Mouse (Mus musculus) right cerebral cortex, postnatal 25 days (tissue): Measurements from ENCODE around the gene Plod1.
A peak's percentile ranks its signal among the peaks of the same experiment; 100 is the strongest.

Experiments
- DNase-seq: peaks from one replicate; pipeline ENCODE4 v3.0.0; 2022

The Plod1 gene

DNA sequence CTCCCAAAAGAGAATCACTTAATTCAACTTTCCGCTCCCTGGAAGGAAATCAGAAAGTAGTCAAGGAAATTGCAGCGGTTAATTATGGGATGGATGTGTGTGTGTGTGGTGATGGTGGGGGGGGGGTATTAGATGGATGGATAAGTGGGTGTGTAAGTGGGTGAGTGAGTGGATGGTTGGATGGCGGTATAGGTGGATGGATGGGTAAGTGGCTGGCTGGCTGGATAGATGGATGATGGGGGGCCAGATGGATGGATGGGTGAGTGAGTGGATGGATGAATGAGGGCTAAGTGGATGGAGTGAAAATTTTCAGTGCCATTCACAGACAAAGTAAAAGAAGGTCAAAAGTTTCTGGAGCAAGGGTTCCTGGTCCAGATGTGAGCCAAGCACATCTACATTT, 454 bp upstream of the Plod1 start:
- DNase-seq, result no peak

DNA sequence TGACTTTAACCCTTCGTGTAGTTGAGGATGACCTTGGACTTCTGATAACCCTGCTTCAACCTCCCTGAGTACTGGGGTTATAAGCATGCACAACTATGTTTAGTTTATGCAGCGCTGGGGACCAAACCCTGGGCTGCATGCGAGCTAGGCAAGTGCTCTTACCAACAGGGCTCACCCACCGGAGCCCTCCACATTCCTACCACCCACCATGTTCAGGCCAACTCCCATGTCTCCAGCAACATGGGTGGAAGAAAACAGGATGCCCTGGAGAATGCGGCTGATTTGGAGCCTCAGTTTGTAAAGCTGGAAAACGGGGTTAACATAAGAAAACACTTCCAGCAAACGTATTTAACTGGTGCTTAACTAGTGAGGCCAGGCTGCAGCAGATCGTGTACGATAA, 663 bp downstream of the Plod1 start:
- no peak for DNase-seq

DNA sequence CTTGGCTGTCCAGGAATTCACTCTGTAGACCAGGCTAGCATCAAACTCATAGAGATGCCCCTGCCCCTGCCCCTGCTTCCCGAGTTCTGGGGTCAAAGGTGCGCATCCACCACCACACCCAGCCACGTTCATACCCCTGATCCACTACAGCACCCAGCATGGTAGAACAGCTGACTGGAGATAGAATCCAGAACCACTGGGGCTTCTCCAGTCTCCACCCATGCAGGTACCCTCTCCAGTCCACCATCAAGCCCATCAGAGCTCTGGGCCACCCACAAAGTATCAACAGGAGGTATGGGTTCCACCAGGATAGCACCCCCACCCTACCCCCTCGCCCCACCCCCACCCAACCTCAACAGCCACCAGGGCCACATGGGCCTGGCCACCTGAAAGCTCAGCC, 2.0 kb downstream of the Plod1 start:
- no peak for DNase-seq

DNA sequence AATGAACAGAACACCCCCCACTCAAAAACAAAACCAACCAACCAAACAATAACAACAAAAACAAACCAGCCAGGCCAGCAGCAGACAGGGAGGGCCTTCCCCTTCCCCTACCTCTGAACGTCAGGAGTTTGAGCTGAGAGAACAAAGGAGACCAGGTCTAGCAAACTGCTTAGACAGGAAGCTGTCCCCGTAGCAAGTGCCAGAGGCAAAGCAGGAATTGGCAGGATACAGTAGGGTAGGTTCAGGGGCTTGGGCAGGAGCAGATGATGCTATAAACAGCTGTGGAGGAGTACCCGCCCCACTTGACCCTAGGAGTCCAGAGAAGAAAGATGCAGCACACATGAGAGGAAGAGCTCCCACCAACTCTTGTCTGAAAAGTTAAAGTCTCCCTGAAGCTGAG, 2.4 kb downstream of the Plod1 start:
- DNase-seq, result no peak

DNA sequence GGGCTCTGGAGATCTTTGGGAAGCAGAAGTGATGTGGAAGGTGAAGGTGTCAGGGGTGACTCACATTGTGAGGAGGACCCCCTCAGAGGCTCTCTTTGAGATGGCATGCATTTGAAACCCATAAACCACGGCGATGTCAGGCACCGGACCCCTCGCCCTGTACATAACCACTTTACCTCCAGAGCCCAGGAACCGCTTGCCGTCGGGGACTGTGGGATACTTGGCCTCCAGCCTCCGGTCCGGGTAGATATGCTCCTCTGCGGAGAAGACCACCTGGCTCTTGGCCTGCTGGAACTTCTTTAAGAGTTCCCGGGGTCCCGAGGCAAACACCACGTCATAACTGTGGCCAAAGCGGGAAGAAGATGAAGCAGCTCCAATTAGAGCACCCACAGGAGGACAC, 5.6 kb downstream of the Plod1 start:
- no peak for DNase-seq

DNA sequence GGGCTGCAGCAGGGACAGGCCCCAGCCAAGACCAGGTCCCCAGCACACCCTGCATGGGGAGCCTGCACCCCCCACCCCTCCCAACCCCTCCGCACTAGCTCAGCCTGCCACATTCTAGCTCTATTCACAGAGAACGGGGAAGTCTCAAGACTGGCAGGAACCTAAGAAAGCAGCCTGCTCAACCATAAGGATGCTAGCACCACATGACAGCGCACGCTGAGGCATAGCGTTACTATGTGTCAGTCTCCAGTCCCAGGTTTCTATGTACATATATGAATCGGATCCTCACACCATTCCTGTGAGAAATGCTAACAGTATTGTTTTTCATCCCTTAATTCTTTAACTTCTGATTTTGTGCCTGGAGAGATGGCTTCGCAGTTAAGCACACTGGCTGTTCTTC, 8.0 kb downstream of the Plod1 start:
- no peak for DNase-seq

DNA sequence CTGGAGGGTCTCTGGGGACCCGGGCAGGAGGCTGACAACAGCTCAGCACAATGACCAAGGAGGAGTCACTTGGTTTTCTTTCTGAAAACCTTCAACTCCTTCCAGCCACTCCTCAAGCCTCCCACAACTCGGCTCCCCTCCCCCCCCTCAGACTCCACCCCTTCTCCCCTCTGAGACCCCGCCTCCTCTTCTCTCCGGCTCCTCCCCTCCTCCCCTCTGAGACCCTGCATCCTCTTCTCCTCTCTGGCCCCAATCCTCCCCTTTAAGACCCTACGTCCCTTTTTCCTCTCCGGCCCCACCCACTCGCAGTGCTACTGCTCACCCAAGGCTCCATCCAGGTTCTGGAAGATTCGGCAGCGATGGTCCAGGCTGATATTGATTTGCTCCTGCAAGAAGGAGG, 8.4 kb downstream of the Plod1 start:
- no peak for DNase-seq

DNA sequence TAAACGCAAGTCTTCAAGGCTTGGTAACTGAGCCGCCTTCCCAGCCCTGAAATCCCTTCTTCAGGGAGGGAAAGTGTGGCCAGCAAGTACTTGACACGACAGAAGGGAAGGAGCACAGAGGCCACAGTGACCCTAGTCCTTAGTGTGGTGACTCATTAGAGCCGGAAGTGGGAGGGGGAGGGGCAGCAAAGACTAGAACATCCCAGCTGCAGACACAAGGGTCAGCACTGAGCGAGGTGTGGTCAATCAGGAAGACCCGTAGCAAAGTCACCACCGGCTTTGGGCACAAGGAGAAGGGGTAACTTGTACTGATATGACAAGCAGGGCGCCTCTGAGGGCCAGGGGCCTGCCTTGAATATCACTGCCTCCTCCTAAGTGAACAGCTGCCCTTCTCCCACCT, 8.9 kb downstream of the Plod1 start:
- DNase-seq, result no peak

DNA sequence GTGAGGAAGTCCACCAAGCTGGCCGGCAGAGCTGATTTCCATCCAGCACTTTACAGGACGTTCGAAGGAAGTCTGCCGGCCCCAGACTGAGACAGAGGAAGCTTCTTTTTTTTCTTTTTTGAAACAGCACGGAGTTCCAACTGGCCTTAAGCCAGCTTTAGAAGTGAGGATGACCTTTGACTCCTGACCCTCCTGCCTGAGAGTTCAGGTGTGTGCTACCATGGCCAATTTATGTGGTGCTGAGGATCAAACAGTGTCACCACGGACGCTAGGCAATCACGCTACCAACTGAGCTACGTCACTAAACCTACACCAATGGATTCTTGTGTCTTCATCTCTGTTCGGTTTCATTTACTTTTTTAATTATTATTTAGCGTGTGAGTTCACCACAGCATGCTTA, 14.2 kb downstream of the Plod1 start:
- no peak for DNase-seq

DNA sequence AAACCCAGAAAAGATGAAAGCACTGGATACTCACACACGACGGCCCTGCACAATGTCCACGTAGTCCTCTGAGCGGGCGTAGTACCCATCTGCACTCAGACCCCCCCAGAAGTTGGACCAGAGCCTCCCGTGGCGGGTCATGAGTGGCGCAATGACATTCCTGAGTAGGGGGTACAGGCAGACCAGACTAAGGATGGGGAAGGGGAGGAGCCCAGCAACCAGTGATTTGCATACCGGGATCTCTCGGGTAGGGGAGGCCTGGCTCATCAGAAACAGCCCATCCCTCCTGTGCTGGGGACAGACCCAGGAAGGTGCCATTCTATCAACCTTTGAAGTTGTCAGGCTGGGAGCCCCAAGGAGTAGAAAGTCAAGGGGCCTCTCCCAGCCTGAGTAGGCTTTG, 15.6 kb downstream of the Plod1 start:
- DNase-seq, result no peak

DNA sequence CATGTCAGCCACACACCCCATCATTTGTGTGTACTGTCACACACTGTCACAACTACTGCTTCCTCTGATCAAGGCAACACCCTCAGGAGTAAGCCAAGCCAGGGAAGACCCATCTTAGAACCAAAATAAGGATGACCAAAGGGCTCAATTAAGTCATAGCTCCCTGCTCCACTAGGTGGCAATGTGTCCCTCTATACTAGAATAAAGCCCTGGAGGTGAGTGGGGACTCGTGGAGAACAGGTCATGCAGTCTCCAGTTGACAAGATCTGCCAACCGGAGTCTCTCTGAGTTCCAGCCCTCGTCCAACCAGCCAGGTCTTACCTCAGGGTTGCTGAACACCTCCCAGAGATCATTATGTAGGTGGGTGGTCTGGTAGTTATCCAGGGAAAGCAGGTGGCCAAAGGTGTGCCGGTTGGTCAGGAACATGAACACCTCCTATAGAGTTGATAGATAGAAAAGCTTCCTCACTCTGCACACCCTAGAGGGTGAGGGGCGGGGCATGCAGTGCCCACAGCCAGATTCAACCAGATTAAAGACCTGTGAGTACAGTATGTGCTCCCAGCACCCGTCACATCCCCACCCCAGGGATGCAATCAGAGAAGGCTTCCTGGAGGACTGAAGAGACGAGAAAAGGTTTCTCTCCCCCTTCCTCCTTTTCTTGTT, 18.0 kb downstream of the Plod1 start:
- no peak for DNase-seq

DNA sequence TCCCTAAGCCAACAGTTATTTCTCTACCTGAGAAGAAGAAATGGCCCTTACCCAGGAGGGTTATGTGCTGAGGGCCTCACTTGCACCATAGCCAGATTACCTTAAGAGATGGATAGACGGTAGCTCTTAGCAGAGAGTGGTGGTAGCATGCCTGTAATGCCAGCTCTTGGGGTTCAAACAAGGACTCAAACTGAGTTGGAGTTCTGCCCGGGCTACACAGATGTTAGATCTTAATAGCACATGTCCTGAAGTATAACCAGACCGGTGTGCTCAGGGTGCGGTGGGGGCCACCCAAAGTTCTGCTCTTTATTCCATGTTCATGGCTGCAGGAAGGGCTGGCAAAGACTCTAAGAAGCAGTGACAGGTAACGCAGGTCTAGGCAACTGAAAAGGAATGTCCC, 27.1 kb downstream of the Plod1 start:
- no peak for DNase-seq

DNA sequence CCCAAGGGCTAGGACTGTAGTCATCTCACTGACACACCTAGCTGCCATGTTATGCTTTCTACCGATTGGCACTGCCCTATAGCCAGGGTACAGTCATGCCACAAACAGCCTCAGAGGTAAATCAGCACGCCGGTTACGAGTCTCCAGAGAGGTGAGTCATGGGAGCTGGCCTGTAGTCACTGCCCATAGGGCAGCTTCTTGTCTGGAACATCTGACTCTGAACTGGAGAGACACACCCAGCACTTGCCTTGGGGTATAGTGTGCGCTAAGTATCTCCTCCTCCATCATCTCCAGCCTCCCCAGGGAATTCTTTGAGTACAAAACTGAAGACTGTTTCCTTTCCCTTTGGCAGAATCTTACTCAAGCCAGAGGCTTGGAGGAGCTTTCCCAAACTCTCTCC, 30.3 kb downstream of the Plod1 start:
- no peak for DNase-seq

DNA sequence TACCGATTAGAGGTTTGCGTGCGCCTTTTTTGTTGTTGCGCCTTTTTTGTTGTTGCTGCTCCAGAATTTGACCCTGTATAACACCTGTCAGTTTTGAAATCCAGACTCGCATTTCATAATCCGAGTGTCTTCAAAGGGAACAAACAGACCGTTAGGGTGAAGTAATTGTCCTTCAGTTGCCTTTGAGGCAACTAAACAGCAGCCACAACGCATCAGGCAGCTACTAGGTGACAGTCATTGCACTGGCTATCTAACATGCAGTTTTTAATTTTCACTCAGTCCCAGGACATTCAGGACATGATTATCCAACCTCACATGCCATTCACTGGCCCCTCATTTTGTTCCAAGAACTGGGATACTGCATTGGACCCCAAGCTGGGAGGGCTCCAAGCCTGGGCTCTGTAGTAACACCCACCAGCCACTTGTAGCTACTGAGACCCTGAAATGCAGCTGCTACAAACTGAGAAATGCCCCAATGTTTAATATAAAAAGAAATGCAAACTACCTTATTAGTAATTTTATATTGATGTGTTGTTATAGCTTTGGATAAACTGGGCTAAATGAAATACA, 31.4 kb downstream of the Plod1 start:
- no peak for DNase-seq

DNA sequence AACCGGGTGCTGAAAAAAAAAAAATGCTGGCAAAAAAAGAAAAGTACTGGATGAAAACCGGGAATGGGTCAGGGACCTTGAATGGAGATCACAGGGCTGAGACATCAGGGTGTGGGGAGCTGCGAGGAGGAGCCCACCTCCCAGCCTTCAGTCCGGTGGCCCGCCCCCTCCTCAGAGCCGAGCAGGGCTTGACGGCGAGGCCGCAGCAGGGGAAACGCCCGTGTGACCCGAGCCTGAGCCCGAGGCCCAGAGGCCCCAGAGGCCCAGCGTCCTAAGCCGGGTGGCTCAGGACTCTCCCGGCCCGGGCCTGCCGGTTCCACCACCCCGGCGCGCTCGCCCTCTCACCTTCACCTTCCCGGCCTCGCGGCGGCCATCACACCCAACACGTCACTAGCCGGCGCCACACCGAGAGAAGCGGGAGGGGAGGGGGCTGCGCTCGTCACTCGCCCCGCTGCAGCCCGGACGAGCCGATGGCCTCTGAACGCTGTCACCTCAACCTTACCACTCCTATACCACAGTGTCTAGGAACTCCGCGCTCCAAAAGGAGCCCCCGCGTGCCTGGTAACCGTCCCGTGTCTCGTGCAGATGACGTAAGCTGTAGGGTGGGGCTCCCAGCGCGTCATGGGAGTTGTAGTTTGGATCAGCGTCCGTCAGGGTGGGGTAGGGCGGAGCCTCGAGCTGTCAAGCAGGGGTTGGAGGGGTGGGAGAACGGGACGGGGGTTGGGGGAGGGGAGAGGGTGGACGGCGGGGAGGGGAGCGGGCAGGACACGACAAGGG, 32.1 kb downstream of the Plod1 start, which contains the start of gene Mfn2:
Mfn2 (minus strand) TSS at position 392 of the 777 bp plus-strand sequence.
- peak; percentile 90 for DNase-seq

DNA sequence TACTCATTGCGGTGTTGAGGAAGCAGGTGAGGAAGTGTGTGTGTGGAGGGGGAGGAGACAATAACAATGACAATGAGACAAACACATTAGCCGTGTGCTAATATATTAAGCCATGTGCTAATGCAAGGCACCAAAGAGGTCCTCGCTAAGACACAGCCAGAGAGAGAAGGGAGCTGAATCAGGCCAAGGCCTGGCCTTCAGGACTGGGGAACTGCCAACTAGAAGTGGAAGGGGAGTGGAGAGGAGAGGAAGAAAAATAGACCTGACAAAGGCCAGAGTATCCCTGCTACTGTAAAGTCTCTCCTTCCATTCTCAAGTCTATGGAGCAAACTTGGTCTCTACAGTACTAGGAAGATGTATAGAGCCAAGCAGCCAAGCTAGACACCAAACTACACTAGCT, 33.0 kb downstream of the Plod1 start:
- DNase-seq, result no peak

DNA sequence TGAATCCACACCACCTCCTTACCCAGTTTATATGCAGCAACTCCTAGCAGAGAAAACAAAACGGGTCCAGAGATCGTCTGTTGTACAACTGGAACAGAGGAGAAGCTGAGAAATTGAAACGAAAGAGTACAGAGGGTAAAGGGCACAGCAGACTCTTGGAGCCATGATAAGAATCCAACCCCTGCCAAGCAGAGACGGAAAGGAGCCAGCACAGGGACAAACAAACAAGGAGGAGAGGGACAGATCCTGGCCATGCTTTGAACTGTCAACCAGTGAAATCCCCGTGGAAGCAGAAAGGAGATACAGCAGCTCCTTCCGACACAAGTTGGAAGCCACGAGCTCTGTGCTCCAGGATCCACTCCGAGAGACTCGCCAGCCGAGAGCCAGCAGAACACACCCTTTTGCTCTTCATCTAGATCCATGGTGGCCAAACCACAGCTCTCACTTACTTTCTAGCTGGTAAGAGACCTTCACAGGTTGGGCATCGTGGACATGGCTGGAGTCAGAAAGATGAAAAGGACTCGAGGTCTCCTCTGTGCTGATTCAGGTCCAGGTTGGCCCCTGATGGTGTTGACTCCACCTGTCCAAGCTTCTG, 33.6 kb downstream of the Plod1 start:
- DNase-seq, result no peak

DNA sequence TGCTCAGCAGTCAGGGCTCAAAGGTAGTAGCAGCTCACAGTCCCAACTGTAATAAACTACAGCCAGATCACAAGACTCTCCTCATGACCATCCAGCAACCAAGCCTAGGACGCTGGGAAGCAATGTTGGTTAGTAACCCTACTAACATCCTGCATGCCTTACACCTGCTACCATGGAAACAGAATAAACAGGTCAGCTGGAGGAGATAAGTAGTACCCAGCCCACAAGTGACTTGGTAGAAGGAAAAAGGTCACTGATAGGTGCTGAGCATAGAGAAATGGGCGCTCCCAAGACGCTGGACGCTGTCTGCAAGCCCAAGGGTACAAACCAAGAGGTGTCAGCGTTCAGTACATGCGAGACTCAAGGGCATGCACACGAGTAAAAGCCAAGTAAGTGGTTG, 36.1 kb downstream of the Plod1 start:
- no peak for DNase-seq

DNA sequence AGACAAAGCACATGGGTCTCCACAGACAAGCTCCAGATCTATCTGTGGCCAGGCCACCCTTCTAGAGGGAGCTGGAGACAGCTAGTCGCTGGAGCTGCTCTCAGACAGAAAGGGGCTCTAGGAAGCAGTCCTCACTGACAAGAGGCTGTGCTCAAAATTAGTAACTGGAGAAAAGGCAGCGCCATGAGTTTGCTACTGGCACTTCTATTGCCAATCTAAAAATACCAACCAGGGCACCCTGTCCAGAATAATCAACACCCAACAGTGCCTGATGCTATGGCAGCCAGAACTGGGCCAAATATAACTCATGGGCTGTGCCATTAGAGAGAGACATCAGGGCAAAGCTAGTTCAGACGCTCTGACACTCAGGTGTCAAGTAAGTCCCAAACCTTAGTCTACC, 39.2 kb downstream of the Plod1 start:
- no peak for DNase-seq

DNA sequence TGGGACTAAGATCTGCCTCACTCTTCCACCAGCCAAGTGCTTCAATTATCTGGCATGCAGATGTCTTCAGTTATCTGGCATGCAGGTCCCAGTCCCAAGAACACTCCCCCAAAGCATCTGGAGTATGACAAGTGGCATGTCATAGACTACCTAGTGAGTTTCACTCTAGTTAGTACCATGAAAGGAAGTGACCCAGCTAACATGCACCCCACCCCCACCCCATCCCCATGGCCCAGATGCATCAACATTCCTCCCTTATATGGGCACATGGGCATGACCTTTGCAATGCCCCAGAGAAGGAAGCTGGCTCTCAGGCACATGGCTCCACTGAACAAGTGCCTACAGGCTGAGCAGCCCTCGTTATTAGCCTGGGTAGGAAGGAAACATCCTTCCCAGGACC, 40.2 kb downstream of the Plod1 start:
- no peak for DNase-seq

DNA sequence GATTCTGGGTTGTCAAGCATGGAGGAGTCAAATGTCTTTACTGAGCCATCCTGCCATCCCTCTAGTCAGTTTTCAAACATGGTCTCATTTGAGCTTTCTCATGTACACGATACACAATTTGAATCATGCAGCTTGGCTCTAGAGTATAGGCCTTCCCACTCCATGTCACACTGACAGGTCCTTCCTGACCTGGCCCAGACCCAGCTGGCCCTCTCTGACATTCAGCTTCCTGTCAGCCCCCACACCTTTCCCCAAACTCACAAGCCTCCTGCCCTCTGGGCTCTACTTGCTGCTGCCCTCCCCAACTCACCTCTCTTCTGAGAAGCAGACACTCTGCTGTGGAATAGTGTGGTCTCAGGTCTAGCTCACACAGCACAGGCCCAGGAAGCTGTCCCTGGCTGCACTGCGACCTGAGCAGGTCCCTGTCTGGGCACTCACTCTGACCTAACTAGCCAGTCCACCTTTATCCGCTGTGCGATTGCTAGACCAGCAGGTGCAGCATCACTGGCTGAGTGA, 40.7 kb downstream of the Plod1 start:
- DNase-seq, result no peak

DNA sequence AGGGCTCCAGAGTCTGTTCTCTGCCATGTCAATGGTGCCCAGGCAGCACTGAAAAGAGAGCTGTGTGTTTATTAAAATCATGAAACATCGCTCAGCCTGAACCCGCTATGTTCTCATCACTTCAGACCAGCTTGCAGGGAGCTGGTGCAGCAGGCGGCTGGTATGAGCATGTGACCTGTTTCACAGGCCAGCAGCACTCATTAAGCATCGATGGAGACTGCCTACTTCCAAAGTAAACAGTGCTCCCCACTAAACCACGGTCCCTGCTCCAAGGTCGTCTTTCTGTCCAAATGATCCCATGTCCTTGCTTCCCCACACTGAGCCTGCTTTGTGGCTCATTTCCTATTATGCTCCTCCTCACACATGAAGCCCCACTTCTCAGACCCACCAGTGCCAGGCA, 46.2 kb downstream of the Plod1 start:
- no peak for DNase-seq

DNA sequence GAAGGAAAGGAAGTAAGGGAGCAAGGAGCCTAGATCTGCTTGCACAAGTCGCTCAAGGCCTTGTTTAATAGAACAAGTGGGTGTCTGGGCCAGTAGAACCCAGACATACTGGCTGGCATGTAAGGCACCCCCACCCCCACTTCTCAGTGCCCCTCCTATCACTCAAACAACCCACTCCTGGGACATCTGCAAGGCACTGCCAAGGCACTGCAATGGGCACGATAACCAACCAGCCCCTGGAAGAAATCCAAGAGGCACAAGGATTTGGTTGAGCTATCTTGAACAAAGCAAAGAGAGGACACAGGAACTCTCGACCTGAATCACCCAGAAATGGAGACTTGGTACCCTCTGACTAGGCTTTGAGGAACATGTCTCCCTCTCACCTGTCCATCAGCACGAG, 48.3 kb downstream of the Plod1 start:
- DNase-seq, result no peak

DNA sequence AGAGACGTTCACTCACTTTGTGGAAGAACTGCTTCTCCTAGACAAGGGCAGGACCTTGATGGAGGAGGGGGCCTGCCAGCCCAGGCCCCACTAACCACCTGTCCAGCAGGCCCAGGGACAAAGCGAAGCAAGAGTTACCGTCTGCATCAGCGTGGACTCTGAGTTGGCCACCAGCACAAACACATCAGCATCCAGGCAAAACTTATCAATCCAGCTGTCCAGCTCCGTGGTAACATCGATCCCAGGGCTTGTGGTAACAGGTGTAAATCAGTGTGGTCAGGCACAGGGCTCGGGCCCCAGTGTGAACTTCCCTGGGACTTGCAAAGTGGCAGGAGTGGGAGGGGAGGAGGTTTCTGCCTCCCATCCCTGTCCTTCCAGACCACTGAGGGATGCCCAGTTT, 49.3 kb downstream of the Plod1 start:
- no peak for DNase-seq
